Mouse (Mus musculus) kidney, adult 9 months (tissue): ENCODE results near the gene Tpcn1.

Experiments used
- DNase-seq: peaks from one replicate; pipeline ENCODE4 v3.0.0; 2022

Gene Tpcn1

DNA sequence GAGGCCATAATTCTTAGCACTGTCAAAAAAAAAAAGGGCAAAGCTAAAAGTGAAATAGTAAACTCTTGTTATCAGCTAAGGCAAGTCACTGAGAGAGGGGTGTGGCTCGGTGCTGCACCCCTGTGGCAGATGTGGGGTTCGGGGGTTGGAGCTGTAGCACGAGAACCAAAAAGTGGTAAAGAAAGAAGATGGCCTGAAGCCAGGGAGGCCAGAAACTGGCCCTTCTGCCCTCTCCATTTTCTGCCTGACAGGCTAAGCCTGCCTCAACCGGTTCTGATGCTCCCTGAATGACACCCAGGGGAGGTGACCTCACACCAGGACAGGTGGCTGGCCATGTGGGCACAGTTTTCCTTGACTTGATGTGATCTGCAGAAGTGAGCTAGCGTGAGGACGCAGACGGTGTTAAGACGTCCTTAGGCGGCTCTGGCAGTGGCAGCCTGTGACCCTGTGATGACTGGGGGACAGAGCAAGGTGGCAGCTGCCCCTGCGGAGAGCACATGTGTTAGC lies 10.5 kb downstream of the Tpcn1 start:
- DNase-seq, result peak; percentile 74

DNA sequence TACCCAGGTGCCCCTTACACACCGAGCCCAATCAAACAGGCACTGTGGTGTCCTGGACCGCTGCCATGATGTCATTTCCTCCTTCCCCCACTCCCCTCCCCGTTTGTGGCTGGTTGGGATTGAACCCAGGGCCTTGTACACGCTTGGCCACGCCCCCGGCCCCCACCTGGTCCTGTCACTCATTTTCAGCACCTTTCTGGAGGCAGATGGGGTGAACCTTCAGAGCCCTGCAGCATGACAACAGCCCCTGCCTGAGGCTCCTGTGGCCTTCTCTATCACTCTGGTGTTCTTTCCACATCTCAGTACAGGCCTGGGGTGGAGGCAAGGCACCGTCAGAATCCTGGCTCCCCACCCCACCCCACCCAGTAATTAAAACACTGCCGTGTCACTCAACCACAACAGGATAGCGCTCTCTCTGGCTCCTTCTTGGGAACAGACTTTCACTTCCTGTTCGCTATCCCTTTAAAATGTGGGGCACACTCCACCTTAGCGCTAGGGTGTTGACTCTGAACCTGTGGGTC lies 11.6 kb downstream of the Tpcn1 start:
- DNase-seq, result peak; percentile 24

GRCm38 (mm10) chr5:120574469-120575063 lies 13.9 kb downstream of the Tpcn1 start:
- no peak for DNase-seq

DNA sequence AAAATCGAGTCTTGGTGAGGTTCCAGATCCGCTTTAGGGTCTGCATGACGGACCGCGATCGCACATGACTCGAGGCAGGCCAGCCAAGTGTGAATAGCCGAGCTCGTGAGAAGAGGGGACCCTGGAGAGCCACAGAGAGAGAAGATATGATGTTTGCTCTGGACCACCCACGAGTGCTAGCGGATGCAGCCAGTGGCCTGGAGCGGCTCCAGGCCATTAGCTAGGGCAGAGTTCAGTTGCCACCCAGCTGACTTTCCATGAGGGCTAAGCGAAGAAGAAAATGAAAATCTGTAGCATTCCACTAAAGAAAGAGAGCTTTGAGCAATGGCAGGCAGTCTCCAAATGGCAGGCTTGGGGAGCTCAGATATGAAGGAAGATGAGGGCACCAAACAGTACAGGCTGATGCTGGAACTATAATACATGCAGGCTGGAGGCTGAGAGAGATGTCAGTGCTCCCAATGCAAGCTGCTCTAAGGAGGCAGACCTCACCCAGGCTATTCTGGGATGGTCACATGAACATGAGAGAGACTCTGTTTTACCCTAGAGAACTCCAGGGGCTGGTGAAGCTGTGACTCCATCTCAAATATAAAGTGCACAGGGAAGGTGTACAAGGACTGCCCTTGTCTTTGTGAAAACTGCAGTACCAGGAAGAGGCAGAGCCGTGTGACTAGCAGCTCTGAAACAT lies 17.3 kb downstream of the Tpcn1 start:
- DNase-seq, result peak; percentile 71

DNA sequence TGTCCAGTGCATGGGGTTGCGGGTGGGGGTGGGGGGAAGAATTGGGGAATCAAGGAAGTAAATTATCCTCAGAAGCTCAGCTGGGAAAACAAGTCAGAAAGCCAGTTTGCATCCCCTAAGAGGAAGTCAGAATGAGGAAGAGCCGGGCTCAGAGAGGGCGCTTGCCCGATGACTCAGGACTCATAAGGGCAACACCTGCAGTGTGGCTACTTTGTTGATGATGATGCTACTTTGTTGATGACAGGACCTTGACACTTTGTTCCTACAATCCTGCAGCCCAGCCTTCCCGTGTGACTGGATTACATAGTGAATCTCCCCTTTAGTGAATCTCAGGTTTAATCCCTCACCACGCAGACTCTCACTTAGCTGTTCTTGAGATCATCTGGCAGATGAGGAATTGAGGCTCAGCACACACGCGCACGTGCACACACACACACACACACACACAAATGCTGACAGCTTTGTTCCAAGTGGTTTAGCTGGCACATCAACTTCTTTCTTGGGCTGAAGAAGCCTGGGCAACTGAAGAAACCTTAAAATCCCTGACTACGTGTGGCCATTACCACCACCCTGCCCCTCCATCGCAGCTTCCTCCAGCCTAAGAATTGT lies 18.1 kb downstream of the Tpcn1 start:
- peak; percentile 25 for DNase-seq

DNA sequence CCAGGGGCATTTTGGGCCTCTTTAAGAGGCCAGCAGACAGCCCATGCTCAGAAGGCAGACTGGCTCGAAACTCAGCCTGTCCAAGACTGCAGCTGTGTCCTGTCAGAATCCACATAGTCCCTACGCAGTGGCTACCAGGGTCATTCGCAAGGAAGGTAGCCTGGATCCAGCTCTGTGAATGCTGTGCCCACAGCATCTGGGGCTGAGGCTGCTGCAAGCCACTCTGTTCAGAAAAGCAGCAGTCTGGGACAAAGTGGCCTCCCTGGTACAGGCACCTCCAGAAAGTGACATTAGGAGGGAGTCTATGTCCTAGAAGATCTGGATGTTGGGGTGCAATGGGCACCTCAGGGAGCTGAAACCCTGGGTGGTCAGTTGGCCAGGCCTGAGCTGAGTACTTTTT lies 18.7 kb downstream of the Tpcn1 start:
- no peak for DNase-seq

DNA sequence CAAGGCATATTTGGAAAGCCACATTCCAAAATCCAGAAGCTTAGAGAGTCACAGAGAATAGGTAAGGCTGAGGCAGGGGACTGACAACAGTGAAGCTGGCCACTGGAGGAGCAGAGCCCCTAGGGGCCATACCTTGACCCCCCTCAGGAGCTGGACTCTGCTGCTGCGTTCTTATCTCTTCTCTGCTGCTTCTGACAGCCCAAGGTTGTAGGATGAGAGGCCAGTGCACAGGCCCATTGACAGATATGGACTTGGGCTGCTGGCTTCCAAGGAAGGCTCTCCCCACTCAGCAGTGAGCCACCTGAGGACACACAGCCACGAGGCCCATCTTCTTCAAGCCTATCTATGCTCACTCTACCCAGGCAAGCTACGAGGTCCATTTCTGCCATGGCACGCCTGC lies 19.5 kb downstream of the Tpcn1 start:
- DNase-seq, result no peak

- DNase-seq, result peak; percentile 57
Measured at GRCm38 (mm10) chr5:120568336-120568768, 20.1 kb downstream of the Tpcn1 start.

DNA sequence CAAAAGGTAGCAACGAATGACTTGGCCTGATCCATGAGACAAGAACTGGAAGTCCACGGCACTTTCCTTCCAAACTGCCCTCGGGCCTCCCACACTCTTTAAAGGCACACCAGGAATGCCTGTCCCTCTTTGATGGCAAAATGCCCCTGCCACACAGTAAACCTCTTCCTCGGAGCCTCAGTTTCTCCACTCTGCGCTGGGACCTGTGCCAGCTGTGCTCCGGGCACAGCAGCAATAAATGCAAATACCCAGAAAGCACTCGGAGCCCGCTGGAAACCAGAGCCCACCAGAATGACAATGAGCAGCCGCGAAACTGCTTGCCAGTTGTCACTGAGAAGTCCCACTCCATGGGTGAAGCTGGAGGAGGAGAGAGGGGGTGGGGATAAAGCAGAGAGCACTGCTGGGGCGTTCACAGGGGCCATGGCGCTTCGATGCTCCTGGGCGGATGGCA lies 20.7 kb downstream of the Tpcn1 start:
- no peak for DNase-seq

DNA sequence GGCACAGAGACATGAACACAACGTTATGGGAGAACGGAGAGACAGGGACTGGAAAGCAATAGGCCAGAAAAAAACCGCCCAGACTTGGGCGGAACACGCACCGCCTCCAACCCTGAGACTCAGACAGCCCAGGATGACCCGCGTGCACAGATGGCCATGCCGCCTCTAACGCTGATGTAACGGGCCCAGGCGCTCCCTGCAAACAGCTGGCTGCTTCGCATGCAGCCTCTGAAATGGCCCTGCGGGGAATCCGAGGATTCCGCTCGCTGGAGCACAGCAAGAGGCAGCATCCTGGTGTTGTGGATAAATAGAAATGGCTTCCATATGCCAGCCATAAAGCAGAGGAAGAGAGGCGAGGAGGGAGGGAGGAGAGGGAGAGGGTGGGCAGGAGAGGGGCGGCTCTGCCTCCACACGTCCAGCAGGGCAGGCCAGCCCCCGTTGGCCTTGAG lies 21.2 kb downstream of the Tpcn1 start:
- peak; percentile 62 for DNase-seq

DNA sequence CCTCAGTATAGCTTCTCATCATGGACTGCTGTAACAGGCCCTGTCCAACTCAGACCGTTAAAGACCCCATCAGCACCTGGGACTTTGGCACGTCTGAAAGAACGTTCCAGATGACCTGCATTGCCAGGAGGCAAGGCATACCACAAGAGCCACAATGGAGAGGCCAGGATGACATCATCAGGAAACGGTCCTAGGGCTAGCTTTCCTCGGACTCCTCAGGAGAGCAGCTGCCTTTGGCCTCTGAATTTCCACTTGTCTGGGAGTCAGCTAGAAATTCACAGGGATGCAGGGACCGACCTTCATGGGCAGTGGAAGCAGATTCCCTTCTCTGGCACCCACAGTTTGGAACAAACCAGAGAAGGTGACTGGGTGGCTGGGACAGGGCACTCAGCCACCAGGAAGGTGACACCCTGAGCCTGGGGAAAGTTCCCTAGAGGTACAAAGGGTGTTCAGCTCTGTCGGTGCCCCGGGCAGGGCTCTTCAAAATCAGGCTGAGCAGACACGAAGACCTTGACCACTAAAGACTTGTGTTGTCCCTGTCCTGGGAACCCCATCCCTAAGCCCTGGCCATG lies 21.7 kb downstream of the Tpcn1 start:
- DNase-seq, result peak; percentile 71

- DNase-seq, result peak; percentile 84
Measured at GRCm38 (mm10) chr5:120566101-120566500, 22.4 kb downstream of the Tpcn1 start.

- peak; percentile 58 for DNase-seq
Measured at GRCm38 (mm10) chr5:120565171-120565905, 23.1 kb downstream of the Tpcn1 start.

GRCm38 (mm10) chr5:120563914-120564311 lies 24.6 kb downstream of the Tpcn1 start:
- no peak for DNase-seq

DNA sequence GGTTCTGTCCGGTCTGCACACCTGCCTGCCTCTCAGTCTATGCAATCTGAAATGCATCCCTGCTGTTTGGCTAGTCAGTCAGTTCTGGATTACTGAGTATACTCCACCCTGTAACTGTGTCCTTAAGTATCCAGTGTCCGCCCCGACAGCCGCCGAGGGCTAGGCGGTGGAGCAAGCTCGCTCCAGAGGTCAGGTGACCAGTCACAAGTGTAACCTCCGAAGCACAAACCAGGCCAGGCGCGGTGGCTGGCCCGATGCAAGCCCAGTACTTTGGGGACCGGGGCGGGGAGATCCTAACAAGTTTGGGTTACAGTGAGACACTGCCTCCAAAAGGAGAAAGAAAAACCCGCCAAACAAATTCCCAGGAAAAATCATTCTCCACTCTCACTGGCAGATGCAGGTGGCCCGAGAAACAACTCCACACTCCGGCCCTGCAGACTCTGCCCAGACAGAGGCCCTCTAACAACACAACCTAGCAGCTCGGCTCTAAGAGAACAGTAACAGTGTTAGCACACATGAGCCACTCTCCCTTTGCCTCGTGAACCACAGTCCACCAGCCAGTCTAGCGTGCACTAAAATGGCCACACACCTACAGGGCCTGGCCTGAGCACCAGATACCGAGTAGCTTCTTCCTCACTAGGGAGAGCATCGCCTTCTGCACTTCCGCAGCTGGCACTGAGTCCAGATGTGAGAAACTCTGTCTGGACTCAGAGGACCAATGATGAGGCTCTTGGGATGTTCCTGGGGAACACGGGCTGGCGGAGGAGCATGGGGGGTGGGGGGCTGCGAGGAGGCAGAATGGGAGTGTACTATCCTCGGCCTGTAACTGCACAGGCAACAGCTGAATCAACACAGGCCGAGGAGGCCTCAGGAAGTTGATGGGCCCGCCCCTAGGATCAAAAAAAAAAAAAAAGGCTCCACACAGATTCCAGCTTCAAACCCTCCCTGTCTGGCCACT lies 25.2 kb downstream of the Tpcn1 start:
- peak; percentile 90 for DNase-seq

DNA sequence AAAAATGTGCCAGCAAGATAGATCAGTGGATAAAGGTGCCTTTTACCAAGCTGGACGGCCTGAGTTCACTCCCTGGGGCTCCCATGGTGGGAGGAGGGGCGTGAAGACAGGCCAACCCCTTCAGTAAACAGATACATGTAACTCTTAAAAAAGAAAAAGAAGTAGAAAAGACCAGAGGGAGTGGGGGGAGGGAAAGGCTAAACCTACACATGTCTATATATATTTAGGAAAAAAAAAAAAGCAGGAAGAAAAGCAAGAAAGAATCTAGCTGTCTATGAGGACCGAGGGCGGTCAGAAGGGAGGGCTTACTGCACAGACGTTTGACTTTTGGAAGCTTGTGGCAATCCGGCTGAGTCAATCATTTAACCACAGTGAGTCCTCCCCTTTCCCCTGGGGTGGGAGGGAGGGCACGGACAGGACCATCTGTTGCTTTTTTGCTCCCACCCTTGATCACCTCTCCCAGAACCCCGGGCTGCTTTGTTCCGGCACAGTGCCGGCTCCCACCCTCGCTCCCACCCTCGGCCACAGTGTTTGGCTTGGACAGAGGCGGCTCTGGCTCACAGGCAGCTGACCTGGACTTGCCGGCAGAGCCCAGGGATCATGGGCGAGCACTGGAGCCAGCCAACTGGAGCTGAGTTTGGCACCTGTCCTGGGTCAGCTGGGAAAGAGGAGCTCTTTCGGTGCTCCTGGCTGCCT lies 27.7 kb downstream of the Tpcn1 start:
- peak; percentile 93 for DNase-seq

DNA sequence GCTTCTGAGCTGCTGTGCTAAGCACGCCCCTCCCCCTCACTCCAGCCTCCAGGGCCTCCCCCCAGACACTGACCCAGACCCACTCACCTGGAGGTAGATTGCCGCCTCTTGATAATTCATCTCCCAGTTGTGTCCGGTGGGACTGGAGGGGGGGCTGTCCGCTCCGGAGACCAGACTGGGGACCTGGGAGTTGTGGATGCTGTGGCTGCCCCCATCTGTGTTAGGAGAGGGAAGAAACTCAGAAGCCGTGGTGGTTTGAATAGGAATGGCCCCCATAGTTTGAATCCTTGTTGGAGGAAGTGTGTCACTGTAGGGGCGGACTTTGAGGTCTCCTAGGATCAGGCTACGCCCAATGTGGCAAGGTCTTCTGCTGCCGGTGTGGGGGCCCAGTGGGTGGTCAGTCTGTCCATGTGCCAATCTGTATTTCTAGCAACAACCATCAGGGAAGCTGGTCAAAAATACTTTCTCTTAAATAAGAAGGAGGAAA lies 28.3 kb downstream of the Tpcn1 start:
- DNase-seq, result no peak

DNA sequence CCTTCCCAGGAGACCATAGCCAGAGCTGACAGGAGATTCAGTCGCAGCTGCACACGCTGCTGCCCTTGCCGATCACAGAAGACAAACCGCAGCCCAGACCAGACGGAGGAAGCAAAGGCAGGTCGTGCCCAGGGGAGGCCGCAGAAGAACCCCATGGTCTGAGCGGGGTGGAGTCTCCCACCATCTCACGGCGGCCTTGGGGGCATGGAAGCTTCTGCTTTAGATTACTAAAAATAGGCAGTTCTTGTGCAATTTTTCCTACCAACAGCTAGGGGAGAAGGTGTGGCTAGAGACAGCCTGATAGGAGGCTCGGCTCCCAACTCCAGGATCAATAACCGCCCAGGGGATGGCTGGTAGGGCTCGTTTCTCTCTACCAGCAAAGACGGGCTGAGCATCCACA lies 29.7 kb downstream of the Tpcn1 start:
- DNase-seq, result no peak

DNA sequence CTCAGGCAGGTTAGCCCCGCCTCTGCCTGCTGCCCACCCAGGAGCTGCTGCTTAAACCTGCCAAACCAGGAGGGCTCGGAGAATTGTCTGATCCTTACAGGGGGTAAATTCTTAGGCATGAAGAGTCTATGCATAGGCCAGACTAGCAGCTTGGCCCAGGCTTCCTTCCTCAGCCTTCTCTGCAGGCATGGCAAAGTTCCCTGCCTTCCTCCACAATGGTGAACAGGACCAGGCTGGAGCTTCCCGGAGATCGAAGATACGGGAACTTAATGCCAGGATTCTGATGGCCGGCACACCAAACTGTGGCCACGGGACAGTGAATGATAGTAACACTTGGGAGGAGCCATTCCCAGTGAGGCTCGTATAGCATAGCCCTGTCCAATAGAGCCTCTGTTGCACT lies 30.4 kb downstream of the Tpcn1 start:
- DNase-seq, result no peak

DNA sequence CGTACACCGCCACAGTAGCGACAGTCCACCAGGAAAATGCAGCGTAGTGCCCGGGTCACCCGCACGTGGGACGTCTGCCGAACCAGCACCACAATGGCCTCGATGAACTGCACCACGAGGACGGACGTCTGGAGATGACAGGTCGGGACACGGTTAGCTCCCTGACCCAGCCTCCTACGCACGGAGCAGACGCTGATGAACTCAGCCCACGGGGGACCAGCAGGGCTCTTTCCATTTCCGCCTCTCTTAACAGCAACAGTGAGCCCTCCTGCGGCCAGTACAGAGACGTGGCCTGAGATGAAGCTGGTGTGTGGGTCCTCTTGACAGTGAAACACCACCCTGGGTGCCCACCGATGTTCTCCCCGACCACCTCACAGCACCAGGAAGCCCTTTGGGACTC lies 32.6 kb downstream of the Tpcn1 start:
- DNase-seq, result no peak

- no peak for DNase-seq
Measured at GRCm38 (mm10) chr5:120550673-120551072, 37.8 kb downstream of the Tpcn1 start.
